Mouse (Mus musculus): Measurements from ENCODE around the gene Etv6. TPM values are rescaled to one million over a fixed set of nuclear protein-coding genes. Genes with fewer than 3 reads are reported as not detected.

The Etv6 gene
- polyA plus RNA-seq, 1 experiment from 2014 or later, result 2.7 TPM

GRCm38 (mm10) chr6:134226349-134227169 lies 191.1 kb downstream of the Etv6 start:
- H3K27me3 ChIP-seq (ENCODE audit: control insufficient read depth, insufficient read depth, low read depth, low read length), result no peaks in the 10 kb centered on the region
- no peak overlapping the region for H3K4me3 ChIP-seq (ENCODE audit: low read depth, low read length)
- no peaks in the 10 kb centered on the region for H3K36me3 ChIP-seq (ENCODE audit: control insufficient read depth, insufficient read depth)
- no peak overlapping the region for H3K27ac ChIP-seq (ENCODE audit: low read length)
- no peaks in the 10 kb centered on the region for H3K4me1 ChIP-seq (ENCODE audit: control insufficient read depth, low read depth, low read length)
- no peak for ATAC-seq (ENCODE audit: low read depth)
- WGBS (ENCODE audit: insufficient replicate concordance), result 32% methylated on average over 8 of the region's 8 CpGs
- no peak overlapping the region for H3K4me2 ChIP-seq (ENCODE audit: low read depth, low read length)
- H3K9ac ChIP-seq (ENCODE audit: low read depth, low read length), result no peak overlapping the region
- no peaks in the 10 kb centered on the region for H3K9me3 ChIP-seq (replicated peaks; ENCODE audit: control insufficient read depth, low read length)

- Histone ChIP-seq H3K4me3 (ENCODE audit: low read depth, low read length) (no peak overlapping the region), H3K27ac (ENCODE audit: low read length) (no peak overlapping the region), H3K9ac (ENCODE audit: low read depth, low read length) (no peak overlapping the region), H3K27me3 (ENCODE audit: control insufficient read depth, insufficient read depth, low read depth, low read length) (no peaks in the 10 kb centered on the region), H3K9me3 (replicated peaks; ENCODE audit: control insufficient read depth, low read length) (no peaks in the 10 kb centered on the region), H3K36me3 (ENCODE audit: control insufficient read depth, insufficient read depth) (no peaks in the 10 kb centered on the region), H3K4me1 (ENCODE audit: control insufficient read depth, low read depth, low read length) (no peaks in the 10 kb centered on the region), H3K4me2 (ENCODE audit: low read depth, low read length) (no peak overlapping the region)
- WGBS (ENCODE audit: insufficient replicate concordance), result 64% methylated on average over 4 of the region's 4 CpGs
- no peak for ATAC-seq (ENCODE audit: low read depth)
These were observed 200.8 kb downstream of the Etv6 start for GRCm38 (mm10) chr6:134236311-134236710.

GRCm38 (mm10) chr6:134238455-134238854 lies 203.0 kb downstream of the Etv6 start:
- H3K36me3 ChIP-seq (ENCODE audit: control insufficient read depth, insufficient read depth), result no peaks in the 10 kb centered on the region
- H3K9ac ChIP-seq (ENCODE audit: low read depth, low read length), result no peak overlapping the region
- H3K4me3 ChIP-seq (ENCODE audit: low read depth, low read length), result no peak overlapping the region
- no peaks in the 10 kb centered on the region; the same call in 1 of the 2 replicates for H3K4me1 ChIP-seq (ENCODE audit: control insufficient read depth, low read depth, low read length)
- H3K27me3 ChIP-seq (ENCODE audit: control insufficient read depth, insufficient read depth, low read depth, low read length), result no peaks in the 10 kb centered on the region
- no peak overlapping the region for H3K4me2 ChIP-seq (ENCODE audit: low read depth, low read length)
- no peak overlapping the region for H3K27ac ChIP-seq (ENCODE audit: low read length)
- 53% methylated on average over 9 of the region's 9 CpGs for WGBS (ENCODE audit: insufficient replicate concordance)
- no peak for ATAC-seq (ENCODE audit: low read depth)
- no peaks in the 10 kb centered on the region for H3K9me3 ChIP-seq (replicated peaks; ENCODE audit: control insufficient read depth, low read length)

- no peaks in the 10 kb centered on the region for H3K9me3 ChIP-seq (replicated peaks; ENCODE audit: control insufficient read depth, low read length)
- H3K36me3 ChIP-seq (ENCODE audit: control insufficient read depth, insufficient read depth), result no peaks in the 10 kb centered on the region
- no peak overlapping the region for H3K9ac ChIP-seq (ENCODE audit: low read depth, low read length)
- no peak for ATAC-seq (ENCODE audit: low read depth)
- no peaks in the 10 kb centered on the region; the same call in 1 of the 2 replicates for H3K4me1 ChIP-seq (ENCODE audit: control insufficient read depth, low read depth, low read length)
- no peak overlapping the region for H3K27ac ChIP-seq (ENCODE audit: low read length)
- H3K4me2 ChIP-seq (ENCODE audit: low read depth, low read length), result no peak overlapping the region
- H3K4me3 ChIP-seq (ENCODE audit: low read depth, low read length), result no peak overlapping the region
- no peaks in the 10 kb centered on the region for H3K27me3 ChIP-seq (ENCODE audit: control insufficient read depth, insufficient read depth, low read depth, low read length)
- WGBS (ENCODE audit: insufficient replicate concordance), result 72% methylated on average over 4 of the region's 4 CpGs
These were observed 205.5 kb downstream of the Etv6 start for GRCm38 (mm10) chr6:134240988-134241387.

DNA sequence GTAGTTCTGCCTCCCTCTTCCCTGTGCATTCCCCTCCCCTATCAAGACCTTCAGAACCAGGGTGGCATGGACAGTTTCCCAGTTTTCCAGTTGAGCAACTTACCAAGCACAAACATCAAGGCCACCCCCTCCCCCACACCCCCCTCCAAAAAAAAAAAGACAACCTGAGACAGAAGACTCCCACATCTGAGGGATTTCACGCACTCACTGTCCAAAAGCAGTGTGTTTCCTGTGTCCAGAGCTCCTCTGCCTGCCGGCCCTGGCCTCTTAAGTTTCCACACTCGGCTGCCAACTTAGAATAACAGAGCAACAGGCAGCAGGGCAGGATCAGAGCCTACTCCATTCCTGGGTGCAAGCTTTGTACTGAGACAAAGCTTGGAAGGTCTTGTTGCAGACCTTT lies 207.6 kb downstream of the Etv6 start:
- Histone ChIP-seq H3K4me1 (ENCODE audit: control insufficient read depth, low read depth, low read length) (no peaks in the 10 kb centered on the region; the same call in 1 of the 2 replicates), H3K36me3 (ENCODE audit: control insufficient read depth, insufficient read depth) (no peaks in the 10 kb centered on the region), H3K27ac (ENCODE audit: low read length) (no peak overlapping the region), H3K27me3 (ENCODE audit: control insufficient read depth, insufficient read depth, low read depth, low read length) (no peaks in the 10 kb centered on the region), H3K9ac (ENCODE audit: low read depth, low read length) (no peak overlapping the region), H3K4me3 (ENCODE audit: low read depth, low read length) (no peak overlapping the region), H3K4me2 (ENCODE audit: low read depth, low read length) (no peak overlapping the region), H3K9me3 (replicated peaks; ENCODE audit: control insufficient read depth, low read length) (no peaks in the 10 kb centered on the region)
- WGBS (ENCODE audit: insufficient replicate concordance), result 35% methylated on average over 3 of the region's 3 CpGs
- ATAC-seq (ENCODE audit: low read depth), result no peak

DNA sequence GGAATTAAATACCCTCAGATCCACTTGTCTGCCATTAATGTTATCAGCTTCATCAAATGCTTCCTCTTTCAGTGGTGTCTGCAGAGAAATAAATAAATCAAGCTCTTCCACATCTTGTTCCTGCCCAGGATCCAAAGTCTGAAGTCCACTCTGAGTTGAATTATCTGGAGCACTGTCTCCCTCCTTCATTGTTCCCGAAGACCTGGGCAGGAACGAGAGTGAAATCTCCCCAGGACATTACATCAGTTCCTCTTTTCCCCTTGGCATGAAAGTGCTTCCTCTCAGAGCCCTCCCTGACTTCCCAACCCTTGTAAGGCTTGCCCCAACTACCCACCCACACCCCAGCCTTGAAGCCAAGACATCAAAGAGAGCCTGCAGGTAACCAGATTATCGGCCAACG lies 208.0 kb downstream of the Etv6 start:
- 52% methylated on average over 4 of the region's 4 CpGs for WGBS (ENCODE audit: insufficient replicate concordance)
- no peaks in the 10 kb centered on the region for H3K9me3 ChIP-seq (replicated peaks; ENCODE audit: control insufficient read depth, low read length)
- H3K27ac ChIP-seq (ENCODE audit: low read length), result no peak overlapping the region
- H3K4me3 ChIP-seq (ENCODE audit: low read depth, low read length), result no peak overlapping the region
- H3K9ac ChIP-seq (ENCODE audit: low read depth, low read length), result no peak overlapping the region
- no peak for ATAC-seq (ENCODE audit: low read depth)
- no peaks in the 10 kb centered on the region for H3K36me3 ChIP-seq (ENCODE audit: control insufficient read depth, insufficient read depth)
- no peak overlapping the region for H3K4me2 ChIP-seq (ENCODE audit: low read depth, low read length)
- no peaks in the 10 kb centered on the region; the same call in 1 of the 2 replicates for H3K4me1 ChIP-seq (ENCODE audit: control insufficient read depth, low read depth, low read length)
- H3K27me3 ChIP-seq (ENCODE audit: control insufficient read depth, insufficient read depth, low read depth, low read length), result no peaks in the 10 kb centered on the region

GRCm38 (mm10) chr6:134244071-134244470 lies 208.6 kb downstream of the Etv6 start:
- Histone ChIP-seq H3K36me3 (ENCODE audit: control insufficient read depth, insufficient read depth) (no peaks in the 10 kb centered on the region; the same call in 1 of the 2 replicates), H3K4me3 (ENCODE audit: low read depth, low read length) (no peak overlapping the region), H3K4me1 (ENCODE audit: control insufficient read depth, low read depth, low read length) (no peaks in the 10 kb centered on the region; the same call in 1 of the 2 replicates), H3K4me2 (ENCODE audit: low read depth, low read length) (no peak overlapping the region), H3K9me3 (replicated peaks; ENCODE audit: control insufficient read depth, low read length) (no peaks in the 10 kb centered on the region), H3K27me3 (ENCODE audit: control insufficient read depth, insufficient read depth, low read depth, low read length) (no peaks in the 10 kb centered on the region), H3K27ac (ENCODE audit: low read length) (no peak overlapping the region), H3K9ac (ENCODE audit: low read depth, low read length) (no peak overlapping the region)
- no peak for ATAC-seq (ENCODE audit: low read depth)
- WGBS (ENCODE audit: insufficient replicate concordance), result 70% methylated on average over 4 of the region's 4 CpGs

GRCm38 (mm10) chr6:134246109-134246508 lies 210.6 kb downstream of the Etv6 start:
- no peak overlapping the region for H3K4me2 ChIP-seq (ENCODE audit: low read depth, low read length)
- no peak for ATAC-seq (ENCODE audit: low read depth)
- H3K27me3 ChIP-seq (ENCODE audit: control insufficient read depth, insufficient read depth, low read depth, low read length), result no peaks in the 10 kb centered on the region
- H3K9me3 ChIP-seq (replicated peaks; ENCODE audit: control insufficient read depth, low read length), result no peaks in the 10 kb centered on the region
- no peak overlapping the region for H3K4me3 ChIP-seq (ENCODE audit: low read depth, low read length)
- no peaks in the 10 kb centered on the region; the same call in 1 of the 2 replicates for H3K4me1 ChIP-seq (ENCODE audit: control insufficient read depth, low read depth, low read length)
- H3K36me3 ChIP-seq (ENCODE audit: control insufficient read depth, insufficient read depth), result no peaks in the 10 kb centered on the region; the same call in 1 of the 2 replicates
- H3K27ac ChIP-seq (ENCODE audit: low read length), result no peak overlapping the region
- H3K9ac ChIP-seq (ENCODE audit: low read depth, low read length), result no peak overlapping the region
- WGBS (ENCODE audit: insufficient replicate concordance), result 60% methylated on average over 2 of the region's 2 CpGs

DNA sequence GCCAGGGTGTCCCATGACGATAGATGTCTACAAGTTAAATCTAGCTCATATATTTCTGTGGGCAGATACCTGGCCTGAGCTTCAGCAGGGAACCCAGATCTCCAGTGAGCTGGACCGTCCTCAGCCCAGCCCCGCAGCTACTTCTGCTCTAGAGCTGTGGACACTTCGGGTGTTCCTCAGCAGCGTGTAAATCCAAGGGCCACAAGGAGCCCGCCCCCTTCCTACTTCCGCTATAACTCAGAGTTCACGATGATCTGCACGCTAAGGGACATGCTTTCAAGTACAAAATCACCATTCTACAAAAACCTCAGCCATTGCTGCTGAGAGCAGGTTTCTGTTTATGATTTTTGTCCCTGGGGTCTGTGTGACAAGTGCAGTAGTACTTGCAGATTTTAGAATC lies 211.8 kb downstream of the Etv6 start:
- Histone ChIP-seq H3K36me3 (ENCODE audit: control insufficient read depth, insufficient read depth) (no peaks in the 10 kb centered on the region; the same call in 1 of the 2 replicates), H3K9me3 (replicated peaks; ENCODE audit: control insufficient read depth, low read length) (no peaks in the 10 kb centered on the region), H3K27ac (ENCODE audit: low read length) (no peak overlapping the region), H3K27me3 (ENCODE audit: control insufficient read depth, insufficient read depth, low read depth, low read length) (no peaks in the 10 kb centered on the region), H3K4me3 (ENCODE audit: low read depth, low read length) (no peak overlapping the region), H3K4me2 (ENCODE audit: low read depth, low read length) (no peak overlapping the region), H3K9ac (ENCODE audit: low read depth, low read length) (no peak overlapping the region), H3K4me1 (ENCODE audit: control insufficient read depth, low read depth, low read length) (no peaks in the 10 kb centered on the region; the same call in 1 of the 2 replicates)
- 50% methylated on average over 9 of the region's 9 CpGs for WGBS (ENCODE audit: insufficient replicate concordance)
- ATAC-seq (ENCODE audit: low read depth), result no peak
